Mouse (Mus musculus): ENCODE measurements around the gene Ston2. TPM values are rescaled to one million over a fixed set of nuclear protein-coding genes. Genes with fewer than 3 reads are reported as not detected.
A peak's percentile ranks its signal among the peaks of the same experiment; 100 is the strongest.

Gene Ston2
- polyA plus RNA-seq (2015; fragmentation: Nextera tagmentation; extraction: Ambion mirVana) = 9.4 and 11.1 TPM in 2 replicates

DNA sequence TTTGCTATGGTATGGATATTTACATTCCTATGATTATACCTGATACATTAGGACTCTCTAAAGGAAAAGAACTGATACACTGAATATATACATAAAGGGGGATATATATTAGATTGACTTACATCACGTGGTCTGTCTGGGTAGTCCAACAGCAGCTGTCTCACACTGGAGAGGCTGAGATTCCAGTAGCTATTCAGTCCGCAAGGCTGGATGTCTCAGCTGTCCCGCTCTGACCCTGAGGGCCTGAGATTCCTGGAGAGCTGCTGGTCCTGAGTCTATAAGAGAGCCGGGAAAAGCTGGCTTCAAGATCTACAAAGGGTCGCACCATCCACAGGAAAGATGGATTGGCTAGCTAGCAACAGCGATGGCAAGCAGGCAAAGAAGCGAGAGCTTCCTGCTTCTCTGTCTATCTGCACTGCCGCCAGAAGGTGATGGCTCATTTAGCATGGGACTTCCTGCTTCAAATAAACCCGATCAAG is at the start of gene Ston2:
Ston2 (minus strand) TSS at position 429 of the 479 bp plus-strand sequence.
- H3K9me3 ChIP-seq = no peaks in the 10 kb centered on the region
- H3K9ac ChIP-seq = no peak within 1 kb of the TSS
- 63% methylated on average over 9 of the region's 9 CpGs for WGBS
- H3K4me1 ChIP-seq = peaks cover 6% of the 10 kb centered on the region; the same call in 1 of the 2 replicates
- H3K27me3 ChIP-seq = no peaks in the 10 kb centered on the region
- no peak within 1 kb of the TSS for H3K27ac ChIP-seq
- no peak within 1 kb of the TSS for H3K4me2 ChIP-seq
- H3K4me3 ChIP-seq = no peak within 1 kb of the TSS
- ATAC-seq (ENCODE audit: borderline replicate concordance, extremely low read depth, low FRiP score, low TSS enrichment) = no peak
- no peaks in the 10 kb centered on the region for H3K36me3 ChIP-seq

DNA sequence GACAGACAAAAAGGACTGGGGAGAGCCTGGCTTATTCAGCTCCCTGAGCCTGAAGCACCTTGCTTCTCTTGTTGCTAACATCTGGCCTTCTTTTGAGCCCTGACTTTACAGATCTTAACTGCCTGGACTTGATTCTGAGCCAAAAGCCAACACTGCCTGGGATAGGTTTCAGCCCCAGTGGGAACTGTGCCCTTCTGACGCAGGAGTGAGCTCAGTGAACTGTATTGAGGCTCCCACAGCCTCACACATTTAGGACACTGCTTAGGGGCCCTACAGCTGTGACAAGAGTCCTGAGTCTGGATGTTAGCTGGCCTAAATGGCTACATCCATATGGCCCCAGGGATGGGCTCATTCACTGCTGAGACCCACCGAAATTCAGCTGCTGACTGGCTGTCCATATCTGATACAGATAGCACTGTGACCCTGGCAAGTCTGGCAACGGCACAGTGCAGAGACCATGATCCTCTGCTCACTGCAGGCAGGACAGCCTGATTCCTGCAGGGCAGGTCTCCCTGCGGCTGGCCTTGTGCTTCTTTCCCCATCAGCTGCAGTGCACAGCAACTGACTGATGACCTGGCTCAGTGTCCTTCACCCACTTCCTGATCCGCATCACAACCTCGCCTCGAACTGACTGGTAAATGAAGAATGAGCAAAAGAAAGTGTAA is 49.3 kb upstream of the Ston2 start:
- Histone ChIP-seq H3K36me3 (peaks cover 79% of the 10 kb centered on the region), H3K27ac (no peak overlapping the region), H3K9ac (no peak overlapping the region), H3K27me3 (no peaks in the 10 kb centered on the region), H3K4me3 (no peak overlapping the region), H3K4me2 (no peak overlapping the region), H3K4me1 (no peaks in the 10 kb centered on the region), H3K9me3 (no peaks in the 10 kb centered on the region)
- ATAC-seq (ENCODE audit: borderline replicate concordance, extremely low read depth, low FRiP score, low TSS enrichment) = no peak
- 76% methylated on average over 7 of the region's 7 CpGs for WGBS

DNA sequence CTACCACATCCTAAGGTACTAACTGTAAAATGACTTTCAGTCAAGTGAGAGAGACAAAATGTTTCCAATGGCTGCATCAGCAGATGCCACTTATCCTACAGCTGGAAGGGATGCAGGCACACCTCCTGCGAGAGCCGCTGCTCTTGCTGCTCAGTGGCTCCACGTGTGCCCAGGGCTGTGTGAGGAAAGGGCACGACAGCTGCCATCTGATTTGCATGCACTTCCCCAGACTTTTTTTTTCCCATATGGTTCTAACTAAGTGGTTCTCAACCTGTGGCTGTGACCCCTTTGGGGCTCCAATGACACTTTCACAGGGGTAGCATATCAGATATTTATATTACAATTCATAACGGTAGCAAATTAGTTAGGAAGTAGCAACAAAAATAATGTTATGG is 45.7 kb upstream of the Ston2 start:
- ATAC-seq (ENCODE audit: borderline replicate concordance, extremely low read depth, low FRiP score, low TSS enrichment) = no peak
- Histone ChIP-seq H3K9me3 (no peaks in the 10 kb centered on the region), H3K4me1 (no peaks in the 10 kb centered on the region), H3K27ac (no peak overlapping the region), H3K36me3 (peaks cover 81% of the 10 kb centered on the region), H3K4me3 (no peak overlapping the region), H3K27me3 (no peaks in the 10 kb centered on the region), H3K9ac (no peak overlapping the region), H3K4me2 (no peak overlapping the region)
- WGBS = 72% methylated on average over 5 of the region's 5 CpGs

DNA sequence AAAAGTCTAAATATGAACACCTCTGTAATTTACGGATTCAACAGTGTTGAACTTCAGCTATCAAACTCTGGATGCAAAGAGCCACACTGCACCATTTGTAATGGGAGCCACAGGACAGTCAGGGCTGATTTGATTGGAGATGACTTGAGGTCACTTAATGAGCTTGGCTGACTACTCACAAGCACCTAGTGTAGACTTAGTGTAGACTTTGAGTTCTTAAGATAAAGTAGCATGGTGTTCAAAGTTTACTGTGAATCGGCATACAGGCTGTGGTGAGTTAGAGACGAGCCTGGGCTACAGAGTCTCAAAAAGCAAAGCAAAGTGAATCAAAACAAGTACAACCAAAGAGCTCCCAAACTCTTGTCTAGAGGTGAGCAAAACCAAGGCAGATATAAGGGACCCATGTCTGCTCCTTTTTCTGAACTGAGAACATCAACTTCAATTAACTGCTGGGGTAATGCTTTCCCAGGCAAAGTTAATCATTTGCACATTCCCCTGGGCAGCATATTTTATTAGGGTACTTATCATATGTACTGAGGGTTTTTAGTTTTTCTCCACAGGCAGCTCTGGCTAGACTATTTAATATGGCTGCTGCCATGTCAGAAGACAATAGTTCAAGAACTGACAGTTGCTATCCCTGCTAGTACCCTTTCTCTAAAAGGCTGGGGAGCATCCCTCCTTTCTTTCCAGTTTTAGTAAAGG is 45.2 kb upstream of the Ston2 start:
- H3K27ac ChIP-seq = no peak overlapping the region
- H3K4me1 ChIP-seq = no peaks in the 10 kb centered on the region
- no peak for ATAC-seq (ENCODE audit: borderline replicate concordance, extremely low read depth, low FRiP score, low TSS enrichment)
- peaks cover 78% of the 10 kb centered on the region for H3K36me3 ChIP-seq
- H3K27me3 ChIP-seq = no peaks in the 10 kb centered on the region
- H3K9ac ChIP-seq = no peak overlapping the region
- H3K4me3 ChIP-seq = no peak overlapping the region
- WGBS = 90% methylated on average over 3 of the region's 3 CpGs
- H3K9me3 ChIP-seq = no peaks in the 10 kb centered on the region
- no peak overlapping the region for H3K4me2 ChIP-seq

DNA sequence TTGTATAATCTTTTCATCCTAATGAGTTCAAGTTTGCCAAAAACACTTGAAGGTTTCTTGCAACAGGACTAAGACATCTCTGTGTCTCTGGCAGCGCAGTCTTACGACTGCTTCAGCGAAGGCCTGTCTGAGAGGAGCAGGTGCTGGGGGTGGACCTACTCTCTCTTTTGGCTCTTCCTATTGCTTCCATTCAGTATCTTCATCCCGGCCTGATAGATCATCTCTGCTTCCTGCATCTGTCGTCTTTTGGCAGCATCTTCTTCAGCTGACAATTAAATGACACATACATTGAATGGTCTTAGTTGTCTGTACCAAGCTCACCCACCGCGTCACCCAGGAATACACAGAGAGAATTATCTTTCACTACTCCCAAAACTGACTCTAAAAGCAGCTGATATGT is 43.2 kb upstream of the Ston2 start:
- Histone ChIP-seq H3K36me3 (peaks cover 78% of the 10 kb centered on the region), H3K9ac (no peak overlapping the region), H3K4me1 (no peaks in the 10 kb centered on the region), H3K27ac (no peak overlapping the region), H3K4me3 (no peak overlapping the region), H3K9me3 (no peaks in the 10 kb centered on the region), H3K27me3 (no peaks in the 10 kb centered on the region), H3K4me2 (no peak overlapping the region)
- no peak for ATAC-seq (ENCODE audit: borderline replicate concordance, extremely low read depth, low FRiP score, low TSS enrichment)
- 92% methylated on average over 7 of the region's 7 CpGs for WGBS

DNA sequence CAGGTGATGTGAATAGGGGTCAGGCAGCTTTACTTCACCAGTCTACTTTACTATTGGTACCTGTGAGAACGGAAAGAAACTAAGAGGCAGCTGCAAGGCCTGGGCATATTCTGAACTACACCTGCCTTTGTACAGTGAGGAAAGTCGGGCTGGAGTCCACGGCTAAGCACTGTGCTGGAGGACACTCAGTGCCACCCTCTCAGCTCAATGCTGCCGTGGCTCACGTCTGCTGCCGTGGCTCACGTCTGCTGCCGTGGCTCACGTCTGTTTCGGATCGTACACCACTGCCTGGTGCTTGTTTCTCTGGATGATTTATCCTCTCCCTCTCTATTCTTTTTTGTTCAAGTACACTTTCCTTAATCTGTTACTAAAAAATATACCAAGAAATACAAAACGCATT is 32.3 kb upstream of the Ston2 start:
- Histone ChIP-seq H3K4me2 (no peak overlapping the region), H3K4me1 (no peaks in the 10 kb centered on the region), H3K27ac (no peak overlapping the region), H3K36me3 (peaks cover 85% of the 10 kb centered on the region), H3K9me3 (no peaks in the 10 kb centered on the region), H3K9ac (no peak overlapping the region), H3K4me3 (no peak overlapping the region), H3K27me3 (no peaks in the 10 kb centered on the region)
- WGBS = 89% methylated on average over 12 of the region's 12 CpGs
- no peak for ATAC-seq (ENCODE audit: borderline replicate concordance, extremely low read depth, low FRiP score, low TSS enrichment)

DNA sequence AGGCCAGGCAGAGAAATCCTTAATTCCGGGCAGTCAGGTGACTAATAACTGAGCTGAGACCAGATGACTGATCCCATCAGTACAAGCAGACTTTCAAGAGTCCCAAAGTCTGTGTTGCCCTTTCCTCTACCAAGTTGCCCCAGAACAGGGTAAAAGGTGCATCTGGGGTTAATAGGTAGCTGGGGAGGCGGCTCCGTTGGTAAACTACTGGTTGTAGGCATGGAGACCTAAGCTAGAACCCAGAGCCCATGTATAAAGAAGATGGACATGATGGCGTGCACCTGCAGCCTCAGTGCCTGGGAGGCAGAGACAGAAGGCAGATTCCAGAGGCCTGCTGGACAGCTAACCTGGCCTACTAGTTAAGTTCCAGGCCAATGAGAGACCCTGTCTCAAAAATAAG is 30.5 kb upstream of the Ston2 start:
- no peaks in the 10 kb centered on the region for H3K27me3 ChIP-seq
- no peaks in the 10 kb centered on the region for H3K9me3 ChIP-seq
- WGBS = 91% methylated on average over 4 of the region's 4 CpGs
- H3K4me3 ChIP-seq = no peak overlapping the region
- H3K9ac ChIP-seq = no peak overlapping the region
- no peaks in the 10 kb centered on the region for H3K4me1 ChIP-seq
- no peak overlapping the region for H3K4me2 ChIP-seq
- H3K27ac ChIP-seq = no peak overlapping the region
- peaks cover 87% of the 10 kb centered on the region for H3K36me3 ChIP-seq
- no peak for ATAC-seq (ENCODE audit: borderline replicate concordance, extremely low read depth, low FRiP score, low TSS enrichment)

DNA sequence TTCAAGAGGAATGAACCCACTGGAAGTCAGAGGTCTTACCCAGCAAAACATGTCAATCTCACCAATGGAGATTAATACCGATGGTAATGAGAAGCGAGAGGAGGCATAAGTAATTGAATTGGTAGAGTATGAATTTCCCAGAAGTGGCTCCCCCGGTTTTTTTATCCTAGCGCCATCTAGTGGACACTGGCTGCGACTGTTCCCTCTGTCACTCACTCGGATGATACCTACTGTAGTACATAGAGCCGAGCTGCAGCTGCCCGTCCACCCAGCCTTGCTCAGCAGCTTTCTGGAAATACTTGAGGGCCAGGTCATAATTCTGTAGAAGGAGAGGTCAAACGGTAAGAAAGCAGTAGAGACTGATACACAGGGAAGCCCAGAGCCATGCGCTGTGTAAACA is 27.8 kb upstream of the Ston2 start:
- WGBS = 24% methylated on average over 10 of the region's 10 CpGs
- H3K27me3 ChIP-seq = no peaks in the 10 kb centered on the region
- H3K36me3 ChIP-seq = peaks cover 83% of the 10 kb centered on the region
- no peak overlapping the region for H3K27ac ChIP-seq
- no peak overlapping the region for H3K4me3 ChIP-seq
- H3K9ac ChIP-seq = no peak overlapping the region
- H3K9me3 ChIP-seq = no peaks in the 10 kb centered on the region
- no peaks in the 10 kb centered on the region for H3K4me1 ChIP-seq
- H3K4me2 ChIP-seq = no peak overlapping the region
- peak; percentile 42; the same call in 1 of the 2 replicates for ATAC-seq (ENCODE audit: borderline replicate concordance, extremely low read depth, low FRiP score, low TSS enrichment)

DNA sequence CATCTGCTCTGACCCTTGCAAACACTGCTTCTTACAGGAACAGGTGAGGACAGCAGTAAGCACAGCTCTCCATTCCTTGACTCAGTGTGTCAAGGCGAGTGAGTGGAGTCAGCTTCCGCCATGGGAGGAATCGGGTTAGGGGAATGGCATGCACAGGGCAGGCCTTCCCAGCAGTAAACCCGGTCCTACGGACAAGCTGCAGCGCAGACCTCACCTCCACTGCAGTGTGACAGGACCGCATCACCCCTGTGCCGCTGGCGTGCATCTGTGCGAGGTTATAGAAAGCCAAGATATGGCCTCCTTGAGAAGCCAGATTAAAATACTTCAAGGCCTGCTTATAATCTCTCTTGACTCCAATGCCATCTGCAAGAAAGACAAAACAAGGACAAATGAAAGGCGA is 27.4 kb upstream of the Ston2 start:
- Histone ChIP-seq H3K4me2 (no peak overlapping the region), H3K27ac (no peak overlapping the region), H3K4me1 (no peaks in the 10 kb centered on the region), H3K4me3 (no peak overlapping the region), H3K9ac (no peak overlapping the region), H3K27me3 (no peaks in the 10 kb centered on the region), H3K9me3 (no peaks in the 10 kb centered on the region), H3K36me3 (peaks cover 84% of the 10 kb centered on the region)
- WGBS = 94% methylated on average over 11 of the region's 11 CpGs
- ATAC-seq (ENCODE audit: borderline replicate concordance, extremely low read depth, low FRiP score, low TSS enrichment) = no peak

DNA sequence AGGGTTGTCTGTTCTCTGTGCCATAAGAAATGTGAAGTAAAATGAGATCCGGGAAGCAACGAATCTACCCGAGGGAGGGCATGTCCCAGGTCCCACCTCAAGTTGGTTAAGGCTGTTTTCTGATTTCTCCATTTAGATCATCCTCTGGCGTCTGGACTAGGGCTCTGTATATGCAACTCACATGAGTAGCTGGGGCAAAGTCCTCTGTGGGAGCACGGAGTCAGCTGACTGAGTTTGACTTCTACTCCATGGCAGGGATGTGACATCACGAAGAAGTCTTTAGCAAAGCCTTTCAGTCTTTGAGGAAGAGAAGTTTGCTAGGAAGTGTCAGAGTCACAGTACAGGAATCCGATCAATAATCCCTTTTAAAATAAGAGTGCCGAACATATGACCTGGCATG is 20.7 kb upstream of the Ston2 start:
- WGBS = 91% methylated on average over 8 of the region's 8 CpGs
- H3K4me1 ChIP-seq = no peaks in the 10 kb centered on the region
- no peak overlapping the region for H3K9ac ChIP-seq
- H3K4me3 ChIP-seq = no peak overlapping the region
- no peak overlapping the region for H3K27ac ChIP-seq
- no peak overlapping the region for H3K4me2 ChIP-seq
- peaks cover 53% of the 10 kb centered on the region for H3K36me3 ChIP-seq
- H3K9me3 ChIP-seq = no peaks in the 10 kb centered on the region
- no peak for ATAC-seq (ENCODE audit: borderline replicate concordance, extremely low read depth, low FRiP score, low TSS enrichment)
- no peaks in the 10 kb centered on the region for H3K27me3 ChIP-seq

DNA sequence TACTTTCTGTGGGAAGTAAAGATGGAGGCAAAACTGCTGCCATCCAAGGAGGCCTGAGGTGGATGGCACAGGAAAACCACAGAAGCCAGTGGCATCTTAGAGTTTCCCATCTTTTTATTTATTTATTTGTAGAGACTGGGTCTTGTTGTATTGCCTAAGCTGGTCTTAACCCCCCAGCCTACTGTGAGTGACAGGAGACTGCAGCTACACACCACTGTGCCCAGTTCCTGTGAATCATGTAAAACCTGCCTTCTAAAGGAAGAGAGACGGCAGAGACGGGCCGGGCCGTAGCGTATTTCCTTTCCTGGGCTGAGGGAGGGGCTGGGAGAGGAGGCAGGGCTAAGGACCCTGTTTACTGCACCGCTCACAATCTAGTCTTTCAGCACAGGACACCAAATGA is 19.6 kb upstream of the Ston2 start:
- Histone ChIP-seq H3K4me3 (no peak overlapping the region), H3K36me3 (peaks cover 42% of the 10 kb centered on the region), H3K4me1 (no peaks in the 10 kb centered on the region), H3K4me2 (no peak overlapping the region), H3K27ac (no peak overlapping the region), H3K9me3 (no peaks in the 10 kb centered on the region), H3K9ac (no peak overlapping the region), H3K27me3 (no peaks in the 10 kb centered on the region)
- 75% methylated on average over 6 of the region's 6 CpGs for WGBS
- no peak for ATAC-seq (ENCODE audit: borderline replicate concordance, extremely low read depth, low FRiP score, low TSS enrichment)

DNA sequence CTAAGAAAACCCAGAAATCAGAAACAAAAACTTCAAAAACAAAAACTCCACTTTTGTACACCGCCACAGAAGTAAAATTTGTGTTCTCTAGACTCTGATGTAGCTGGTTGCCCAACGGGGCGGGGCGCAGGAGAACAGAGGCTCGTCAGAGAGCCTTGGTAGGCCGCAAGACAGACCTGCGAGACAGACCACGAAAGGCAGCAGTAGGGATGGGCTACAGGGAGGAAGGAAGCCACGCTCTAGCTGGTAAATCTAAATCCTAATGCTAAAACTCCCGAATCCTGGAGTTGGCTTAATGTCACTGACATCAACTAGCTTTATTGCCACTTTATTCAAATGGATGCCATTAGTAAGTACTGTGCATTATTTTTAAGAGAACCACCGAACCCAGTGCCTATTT is 18.9 kb upstream of the Ston2 start:
- Histone ChIP-seq H3K27me3 (no peaks in the 10 kb centered on the region), H3K4me2 (no peak overlapping the region), H3K4me1 (no peaks in the 10 kb centered on the region), H3K27ac (no peak overlapping the region), H3K9ac (no peak overlapping the region), H3K36me3 (peaks cover 36% of the 10 kb centered on the region), H3K4me3 (no peak overlapping the region), H3K9me3 (no peaks in the 10 kb centered on the region)
- 88% methylated on average over 11 of the region's 11 CpGs for WGBS
- no peak for ATAC-seq (ENCODE audit: borderline replicate concordance, extremely low read depth, low FRiP score, low TSS enrichment)

Data from lung, embryonic 15.5 days (tissue).